Mouse (Mus musculus) embryonic fibroblast, embryonic 13.5 days (primary cell): ENCODE results near the gene Tns3.

Experiments
- CTCF ChIP-seq: IDR thresholded peaks from 2 replicates; pipeline ENCODE4 v1.5.1; 2011; ENCODE audit warnings: mild to moderate bottlenecking, control low read depth, low read length, moderate library complexity, borderline replicate concordance; ENCODE audit not compliant: insufficient read depth
- POLR2A ChIP-seq: IDR thresholded peaks from 2 replicates; pipeline ENCODE4 v1.6.1; 2011; ENCODE audit warnings: low read depth, mild to moderate bottlenecking, control low read depth, low read length, moderate library complexity

GRCm38 (mm10) chr11:8451597-8452201, 212.6 kb downstream of the Tns3 start:
- no peak for TF ChIP-seq POLR2A
- no peak for TF ChIP-seq CTCF
